ENCODE assay signal across 8 mouse cellular contexts in genomic region chr1:43163084-43163466, GRCm38 (mm10). TPM values are rescaled to one million over a fixed set of nuclear protein-coding genes. Genes with fewer than 3 reads are reported as not detected.
DNase-seq lines count a peak whose midpoint lies in the region; ATAC-seq and TF ChIP-seq lines count a peak whose summit lies in the region.

No protein-coding gene starts in this region.

- WGBS in hindbrain, embryonic 15.5 days, result 4% methylated on average over 6 of the region's 6 CpGs
- WGBS in midbrain, embryonic 15.5 days, result 1% methylated on average over 6 of the region's 6 CpGs

- ATAC-seq in hindbrain, embryonic 15.5 days (ENCODE audit: low FRiP score, low read depth), result peak; percentile 60
- no peak; the same call in 1 of the 2 replicates for ATAC-seq in midbrain, embryonic 15.5 days (replicated peaks)

- H3K36me3 ChIP-seq in hindbrain, embryonic 15.5 days, result no peaks in the 10 kb centered on the region
- H3K36me3 ChIP-seq in midbrain, embryonic 15.5 days (replicated peaks), result no peaks in the 10 kb centered on the region

- H3K9ac ChIP-seq in hindbrain, embryonic 15.5 days, result peak overlapping the region; percentile 87
- H3K9ac ChIP-seq in midbrain, embryonic 15.5 days, result peak overlapping the region; percentile 71

- intact Hi-C loops in left cerebral cortex, adult 2 months (cut with DNase I), result loop anchor here (5.0 kb wide), 1 partner anchor 34 kb away; the partner anchor contains the start of gene Fhl2
- intact Hi-C loops in left cerebral cortex, postnatal 36 days (cut with DNase I), result loop anchor here (2.0 kb wide), 1 partner anchor 16 kb away; no protein-coding TSS in a partner anchor
- intact Hi-C loops in gastrocnemius, postnatal 14 days (cut with DNase I; ENCODE audit: low total_unique reads), result no loop called here

- H3K4me1 ChIP-seq in hindbrain, embryonic 15.5 days (replicated peaks), result peaks cover 15% of the 10 kb centered on the region
- H3K4me1 ChIP-seq in midbrain, embryonic 15.5 days, result peaks cover 11% of the 10 kb centered on the region

- H3K4me2 ChIP-seq in hindbrain, embryonic 15.5 days, result peak overlapping the region; percentile 84
- peak overlapping the region; percentile 65 for H3K4me2 ChIP-seq in midbrain, embryonic 15.5 days

- no peak for DNase-seq in left cerebral cortex, adult 2 months (ENCODE audit: extremely low spot score in 1 of 2, low spot score in 2 of 2)
- DNase-seq in left cerebral cortex, postnatal 36 days (ENCODE audit: low spot score in 2 of 2), result no peak
- peak; percentile 44 for DNase-seq in embryo, embryonic 9.5 days (ENCODE audit: extremely low spot score)
- no peak for DNase-seq in adrenal gland, adult 2 months
- DNase-seq in urinary bladder, postnatal 14 days (ENCODE audit: low spot score), result no peak
- no peak for DNase-seq in gastrocnemius, postnatal 14 days

- no peak for TF ChIP-seq CTCF in left cerebral cortex, adult 2 months (IDR thresholded peaks at IDR 0.05)

- H3K27ac ChIP-seq in left cerebral cortex, adult 2 months, result peak overlapping the region; percentile 97
- H3K27ac ChIP-seq in hindbrain, embryonic 15.5 days (replicated peaks), result peak overlapping the region; percentile 79
- peak overlapping the region; percentile 62; the same call in 1 of the 2 replicates for H3K27ac ChIP-seq in midbrain, embryonic 15.5 days

- no peaks in the 10 kb centered on the region for H3K27me3 ChIP-seq in hindbrain, embryonic 15.5 days
- no peaks in the 10 kb centered on the region for H3K27me3 ChIP-seq in midbrain, embryonic 15.5 days (replicated peaks)

- H3K4me3 ChIP-seq in left cerebral cortex, adult 2 months, result peak overlapping the region; percentile 81
- peak overlapping the region; percentile 89 for H3K4me3 ChIP-seq in hindbrain, embryonic 15.5 days
- peak overlapping the region; percentile 60 for H3K4me3 ChIP-seq in midbrain, embryonic 15.5 days

- no peaks in the 10 kb centered on the region for H3K9me3 ChIP-seq in hindbrain, embryonic 15.5 days
- H3K9me3 ChIP-seq in midbrain, embryonic 15.5 days, result no peaks in the 10 kb centered on the region

RNA-seq across cellular contexts. Expression of gene Fhl2, which starts 33.7 kb away (rescaled TPM):
- 10 to 100 TPM; 56.3 to 62.8 TPM for total RNA-seq in left cerebral cortex, adult 2 months (2021)
- total RNA-seq in left cerebral cortex, postnatal 36 days (2021), result 10 to 100 TPM; 56.1 to 63.6 TPM
- polyA plus RNA-seq in hindbrain, embryonic 15.5 days (2015; fragmentation: Nextera tagmentation; extraction: Ambion mirVana), result 26.0 and 26.2 TPM in 2 replicates
- 24.7 and 25.7 TPM in 2 replicates for polyA plus RNA-seq in midbrain, embryonic 15.5 days (2015; fragmentation: Nextera tagmentation; extraction: Ambion mirVana)
- total RNA-seq in adrenal gland, adult 2 months (2021), result 10 to 100 TPM; 20.0 to 37.1 TPM
- polyA plus RNA-seq in adrenal gland, adult 2 months (2012; rRNA removed), result 15.4 and 16.0 TPM in 2 replicates
- total RNA-seq in gastrocnemius, postnatal 14 days (2021), result 10 to 100 TPM in 1 of 2 experiments, 1 to 10 TPM in 1; 6.5 to 11.0 TPM
